Mouse (Mus musculus): ENCODE measurements at regions not wholly inside any gene's neighbourhood (a gene's known extent, or its start where the extent isn't known, plus 50 kb on each side); places are given as distances from the start of the nearest gene placed in this dataset.
"Not testable (repeated sequence)": the region's sequence is repeated elsewhere in the genome, so short reads cannot be mapped to it uniquely, and the experiment has no call there.

DNA sequence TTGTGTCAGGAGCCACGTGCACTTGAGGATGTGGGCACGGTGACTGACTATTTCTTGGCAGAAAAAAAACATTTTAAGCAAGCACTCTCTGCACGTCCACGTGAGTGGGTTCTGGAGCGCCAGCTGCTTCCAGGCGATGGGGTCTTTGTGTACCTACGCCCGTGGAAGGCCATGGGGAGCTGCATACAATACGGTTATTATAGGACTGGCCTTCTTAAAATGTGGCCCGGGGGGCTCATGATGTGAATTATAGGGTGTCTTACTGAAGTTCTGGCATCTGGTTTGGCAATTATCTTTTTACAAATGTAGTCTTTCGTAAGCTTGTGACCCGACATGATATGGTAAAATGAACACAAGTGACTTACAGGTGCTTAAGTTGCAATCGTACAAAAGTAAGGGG, 103.5 kb upstream of the Gmds start:
- no peak for DNase-seq
- Histone ChIP-seq H3K36me3 (ENCODE audit: control insufficient read depth, insufficient read depth, low read length) (no peaks in the 10 kb centered on the region), H3K27ac (ENCODE audit: control insufficient read depth, insufficient read depth, low read length) (no peak overlapping the region), H3K27me3 (ENCODE audit: control insufficient read depth, insufficient read depth, low read length) (no peaks in the 10 kb centered on the region), H3K4me1 (replicated peaks; ENCODE audit: control insufficient read depth, insufficient read depth, low read length) (no peaks in the 10 kb centered on the region), H3K4me3 (ENCODE audit: control insufficient read depth, insufficient read depth, low read length) (no peak overlapping the region)
- TF ChIP-seq POLR2A (IDR thresholded peaks at IDR 0.05; ENCODE audit: control insufficient read depth, extremely low read depth, insufficient read depth, low read length, poor library complexity) (no peak), CTCF (IDR thresholded peaks at IDR 0.05; ENCODE audit: borderline replicate concordance, control insufficient read depth, extremely low read depth, insufficient read depth, low read length, poor library complexity) (no peak)
- 95% methylated on average over 13 of the region's 13 CpGs for WGBS

DNA sequence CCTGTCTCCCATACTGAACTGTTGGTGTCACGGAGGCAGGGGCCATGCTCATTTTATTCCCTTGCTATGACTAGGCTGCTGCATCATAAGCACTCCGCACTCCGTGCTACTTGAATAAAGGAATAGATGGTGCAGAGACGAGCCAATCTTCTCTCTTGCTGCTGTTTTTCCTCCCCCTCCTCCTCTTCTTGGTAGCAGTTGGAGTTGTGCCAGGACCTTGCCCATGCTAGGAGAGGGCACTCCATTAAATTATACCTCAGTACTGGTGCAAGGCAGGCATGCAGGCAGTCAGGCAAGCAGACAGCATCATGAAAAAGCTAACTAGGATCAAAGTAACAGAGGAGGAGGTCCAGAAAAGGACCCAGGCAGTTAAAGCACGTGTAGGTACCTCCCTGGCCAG, 96.6 kb upstream of the Gmds start:
- Histone ChIP-seq H3K27ac (ENCODE audit: control insufficient read depth, insufficient read depth, low read length) (no peak overlapping the region), H3K4me3 (ENCODE audit: control insufficient read depth, insufficient read depth, low read length) (no peak overlapping the region), H3K27me3 (ENCODE audit: control insufficient read depth, insufficient read depth, low read length) (no peaks in the 10 kb centered on the region), H3K4me1 (replicated peaks; ENCODE audit: control insufficient read depth, insufficient read depth, low read length) (no peaks in the 10 kb centered on the region), H3K36me3 (ENCODE audit: control insufficient read depth, insufficient read depth, low read length) (no peaks in the 10 kb centered on the region)
- TF ChIP-seq POLR2A (IDR thresholded peaks at IDR 0.05; ENCODE audit: control insufficient read depth, extremely low read depth, insufficient read depth, low read length, poor library complexity) = no peak
- TF ChIP-seq CTCF (IDR thresholded peaks at IDR 0.05; ENCODE audit: borderline replicate concordance, control insufficient read depth, extremely low read depth, insufficient read depth, low read length, poor library complexity) = no peak
- 91% methylated on average over 5 of the region's 5 CpGs for WGBS
- DNase-seq = no peak

DNA sequence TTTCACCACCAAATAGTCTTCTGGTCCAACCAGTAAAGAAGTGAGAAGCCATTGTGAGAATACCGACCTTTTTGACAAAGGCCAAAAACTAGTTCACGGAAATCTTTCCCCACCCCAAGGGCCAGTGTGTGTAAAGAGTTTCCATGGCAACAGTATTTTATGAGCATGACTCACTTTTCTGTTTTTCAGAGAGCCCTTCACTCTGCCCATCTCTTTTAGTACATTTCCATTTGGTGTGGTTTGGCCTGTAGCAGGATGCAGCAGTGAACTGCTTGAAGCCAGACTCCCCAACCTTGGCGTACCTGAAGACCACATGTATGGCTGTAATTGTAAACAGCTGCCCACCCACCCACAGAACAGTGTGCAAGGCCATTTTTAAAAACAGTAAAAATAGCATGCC, 89.9 kb upstream of the Gmds start:
- no peaks in the 10 kb centered on the region for H3K4me1 ChIP-seq (replicated peaks; ENCODE audit: control insufficient read depth, insufficient read depth, low read length)
- 89% methylated on average over 3 of the region's 3 CpGs for whole genome bisulfite sequencing
- no peak for TF ChIP-seq CTCF (IDR thresholded peaks at IDR 0.05; ENCODE audit: borderline replicate concordance, control insufficient read depth, extremely low read depth, insufficient read depth, low read length, poor library complexity)
- TF ChIP-seq POLR2A (IDR thresholded peaks at IDR 0.05; ENCODE audit: control insufficient read depth, extremely low read depth, insufficient read depth, low read length, poor library complexity) = no peak
- H3K36me3 ChIP-seq (ENCODE audit: control insufficient read depth, insufficient read depth, low read length) = no peaks in the 10 kb centered on the region
- no peak for DNase-seq
- H3K27me3 ChIP-seq (ENCODE audit: control insufficient read depth, insufficient read depth, low read length) = no peaks in the 10 kb centered on the region
- H3K27ac ChIP-seq (ENCODE audit: control insufficient read depth, insufficient read depth, low read length) = no peak overlapping the region
- H3K4me3 ChIP-seq (ENCODE audit: control insufficient read depth, insufficient read depth, low read length) = no peak overlapping the region

DNA sequence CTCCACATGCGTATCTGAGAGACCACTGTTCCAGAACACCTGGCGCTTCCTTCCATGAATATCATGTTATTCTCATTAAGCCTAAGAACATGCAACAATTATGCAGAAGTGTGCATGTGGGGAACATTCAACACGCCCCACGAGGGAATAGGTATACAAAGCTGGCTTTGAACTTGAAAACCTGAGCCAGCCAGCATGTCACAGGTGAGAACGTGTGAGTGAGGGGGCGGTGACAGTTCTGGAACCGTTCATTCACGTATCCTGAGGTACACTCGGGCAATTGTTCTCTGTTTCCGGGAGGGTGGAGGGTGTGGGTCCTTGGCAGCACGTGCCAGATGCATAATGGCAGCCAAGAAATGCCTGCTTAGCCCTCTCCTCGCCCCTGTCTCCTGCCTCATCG, 88.4 kb upstream of the Gmds start:
- no peak for DNase-seq
- Histone ChIP-seq H3K27me3 (ENCODE audit: control insufficient read depth, insufficient read depth, low read length) (no peaks in the 10 kb centered on the region), H3K27ac (ENCODE audit: control insufficient read depth, insufficient read depth, low read length) (no peak overlapping the region), H3K4me3 (ENCODE audit: control insufficient read depth, insufficient read depth, low read length) (no peak overlapping the region), H3K36me3 (ENCODE audit: control insufficient read depth, insufficient read depth, low read length) (no peaks in the 10 kb centered on the region), H3K4me1 (replicated peaks; ENCODE audit: control insufficient read depth, insufficient read depth, low read length) (no peaks in the 10 kb centered on the region)
- 89% methylated on average over 13 of the region's 13 CpGs for WGBS
- no peak for TF ChIP-seq POLR2A (IDR thresholded peaks at IDR 0.05; ENCODE audit: control insufficient read depth, extremely low read depth, insufficient read depth, low read length, poor library complexity)
- no peak for TF ChIP-seq CTCF (IDR thresholded peaks at IDR 0.05; ENCODE audit: borderline replicate concordance, control insufficient read depth, extremely low read depth, insufficient read depth, low read length, poor library complexity)

DNA sequence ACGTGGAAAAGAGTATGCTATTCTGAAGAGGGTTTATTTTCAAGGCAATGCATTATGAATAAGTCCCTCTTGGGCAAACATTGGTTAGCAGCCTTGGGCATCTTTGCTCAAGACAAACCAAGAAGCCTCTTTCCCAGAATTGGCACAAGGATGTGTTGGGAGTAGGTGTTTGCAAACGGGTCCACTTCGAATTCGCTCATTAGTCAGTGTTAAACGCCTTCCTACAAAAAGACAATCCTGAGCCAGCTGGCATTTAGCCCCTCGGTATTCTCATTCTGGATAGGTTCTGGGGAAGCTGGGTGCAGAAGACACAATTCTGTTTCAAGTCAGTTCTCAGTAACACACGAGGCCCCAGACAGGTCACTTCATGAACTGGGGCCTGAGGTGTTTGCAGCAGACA, 87.7 kb upstream of the Gmds start:
- H3K27me3 ChIP-seq (ENCODE audit: control insufficient read depth, insufficient read depth, low read length) = no peaks in the 10 kb centered on the region
- H3K27ac ChIP-seq (ENCODE audit: control insufficient read depth, insufficient read depth, low read length) = no peak overlapping the region
- no peak overlapping the region for H3K4me3 ChIP-seq (ENCODE audit: control insufficient read depth, insufficient read depth, low read length)
- no peaks in the 10 kb centered on the region for H3K36me3 ChIP-seq (ENCODE audit: control insufficient read depth, insufficient read depth, low read length)
- WGBS = 92% methylated on average over 7 of the region's 7 CpGs
- H3K4me1 ChIP-seq (replicated peaks; ENCODE audit: control insufficient read depth, insufficient read depth, low read length) = no peaks in the 10 kb centered on the region
- TF ChIP-seq CTCF (IDR thresholded peaks at IDR 0.05; ENCODE audit: borderline replicate concordance, control insufficient read depth, extremely low read depth, insufficient read depth, low read length, poor library complexity) (no peak), POLR2A (IDR thresholded peaks at IDR 0.05; ENCODE audit: control insufficient read depth, extremely low read depth, insufficient read depth, low read length, poor library complexity) (no peak)
- DNase-seq = no peak

DNA sequence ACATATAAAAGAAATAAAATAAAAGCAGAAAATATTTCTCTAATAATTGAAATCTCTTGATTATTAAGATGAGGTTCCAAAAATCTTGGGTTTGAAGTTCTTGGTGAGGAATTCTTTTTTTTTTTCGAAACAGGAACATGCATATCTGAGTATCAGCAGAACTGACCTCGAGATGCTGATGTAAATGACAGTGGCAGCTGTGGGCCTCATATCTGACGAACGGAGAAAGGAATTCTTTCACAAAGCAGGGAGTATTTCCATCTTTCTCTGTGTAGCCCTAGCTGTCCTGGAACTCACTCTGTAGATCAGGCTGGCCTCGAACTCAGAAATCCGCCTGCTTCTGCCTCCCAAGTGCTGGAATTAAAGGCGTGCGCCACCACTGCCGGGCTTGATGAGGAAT, 86.0 kb upstream of the Gmds start:
- not testable (repeated sequence) for H3K4me1 ChIP-seq (replicated peaks; ENCODE audit: control insufficient read depth, insufficient read depth, low read length); H3K36me3 ChIP-seq (ENCODE audit: control insufficient read depth, insufficient read depth, low read length); H3K4me3 ChIP-seq (ENCODE audit: control insufficient read depth, insufficient read depth, low read length); DNase-seq; H3K27me3 ChIP-seq (ENCODE audit: control insufficient read depth, insufficient read depth, low read length); H3K27ac ChIP-seq (ENCODE audit: control insufficient read depth, insufficient read depth, low read length)
- WGBS = 93% methylated on average over 9 of the region's 9 CpGs

DNA sequence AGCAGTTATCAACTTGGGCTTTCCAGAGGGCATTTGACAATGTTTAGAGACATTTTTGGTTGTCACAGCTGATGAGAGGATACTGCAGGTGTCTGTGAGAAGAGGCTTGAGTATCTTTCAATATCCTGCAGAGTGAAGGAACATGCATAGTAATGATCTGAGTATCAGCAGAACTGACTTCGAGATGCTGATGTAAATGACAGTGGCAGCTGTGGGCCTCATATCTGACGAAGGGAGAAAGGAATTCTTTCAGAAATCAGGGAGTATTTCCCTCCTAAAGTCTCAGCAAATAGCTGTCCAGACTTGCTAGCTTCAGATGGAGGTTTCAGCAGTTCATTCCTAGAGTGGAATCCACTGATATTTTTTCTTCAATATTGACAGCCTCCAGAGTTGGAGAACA, 83.9 kb upstream of the Gmds start:
- H3K27me3 ChIP-seq (ENCODE audit: control insufficient read depth, insufficient read depth, low read length) = no peaks in the 10 kb centered on the region
- TF ChIP-seq CTCF (IDR thresholded peaks at IDR 0.05; ENCODE audit: borderline replicate concordance, control insufficient read depth, extremely low read depth, insufficient read depth, low read length, poor library complexity) = no peak
- no peak for TF ChIP-seq POLR2A (IDR thresholded peaks at IDR 0.05; ENCODE audit: control insufficient read depth, extremely low read depth, insufficient read depth, low read length, poor library complexity)

More for the DNA sequence above, 83.9 kb upstream of the Gmds start:
- no peaks in the 10 kb centered on the region for H3K36me3 ChIP-seq (ENCODE audit: control insufficient read depth, insufficient read depth, low read length)
- 82% methylated on average over 2 of the region's 2 CpGs for WGBS
- DNase-seq = no peak
- no peaks in the 10 kb centered on the region for H3K4me1 ChIP-seq (replicated peaks; ENCODE audit: control insufficient read depth, insufficient read depth, low read length)
- H3K27ac ChIP-seq (ENCODE audit: control insufficient read depth, insufficient read depth, low read length) = no peak overlapping the region
- no peak overlapping the region for H3K4me3 ChIP-seq (ENCODE audit: control insufficient read depth, insufficient read depth, low read length)

Measured in thymus, adult 2 months (tissue).